Mouse (Mus musculus) thymus, postnatal 4 days (tissue): Measurements from ENCODE around the gene Kng1.
"Not testable (repeated sequence)": the region's sequence is repeated elsewhere in the genome, so short reads cannot be mapped to it uniquely, and the experiment has no call there.

Experiments used
- DNase-seq: peaks from one replicate; pipeline ENCODE4 v3.0.0; 2021

Gene Kng1

GRCm38 (mm10) chr16:23057668-23058447 is at the start of gene Kng1:
Gene Kng1, plus strand, starts transcription at chr16:23057865.
- not testable (repeated sequence) for DNase-seq

DNA sequence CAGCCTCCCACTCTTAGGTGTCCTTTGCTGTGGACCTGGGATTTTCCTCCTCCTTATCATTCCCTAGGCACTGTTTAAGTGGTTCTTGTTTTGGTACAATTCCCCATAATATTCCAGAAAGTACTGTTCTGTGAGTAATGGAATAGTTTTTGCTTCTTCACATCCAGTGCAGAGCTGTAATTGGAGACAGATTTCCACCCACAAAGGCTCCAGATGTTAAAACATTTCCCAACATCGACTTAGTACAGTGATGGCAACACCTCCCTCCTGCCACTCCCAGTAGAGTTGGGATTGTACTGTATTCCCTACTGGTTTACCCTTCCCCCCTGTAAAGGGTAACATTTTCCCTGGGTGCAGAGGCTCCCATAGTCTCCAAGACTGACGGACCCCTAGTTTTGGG is 43.9 kb upstream of the Kng1 start:
- not testable (repeated sequence) for DNase-seq

DNA sequence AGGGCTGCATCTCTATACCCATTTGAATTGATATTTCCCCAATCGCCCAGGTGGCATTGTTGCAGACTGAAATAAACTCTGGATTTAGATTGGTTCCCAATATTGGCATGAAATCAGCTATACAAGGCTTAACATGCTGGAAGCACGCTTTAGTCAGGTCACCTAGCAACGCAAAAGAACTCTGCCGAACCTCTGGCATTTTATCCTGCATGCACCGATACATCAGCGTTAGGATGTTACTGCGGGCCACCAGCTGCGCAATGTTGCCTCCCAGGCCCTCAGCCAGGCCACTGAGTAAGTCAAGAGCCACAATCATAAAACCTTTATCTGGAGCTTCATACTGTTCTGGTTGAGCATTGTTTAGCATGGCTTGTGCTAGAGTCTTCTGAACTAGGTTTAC is 43.0 kb upstream of the Kng1 start:
- not testable (repeated sequence) for DNase-seq

- DNase-seq: not testable (repeated sequence)
These were observed 37.1 kb upstream of the Kng1 start for GRCm38 (mm10) chr16:23020571-23020970.

- no peak for DNase-seq
These were observed 32.6 kb upstream of the Kng1 start for GRCm38 (mm10) chr16:23025111-23025510.

DNA sequence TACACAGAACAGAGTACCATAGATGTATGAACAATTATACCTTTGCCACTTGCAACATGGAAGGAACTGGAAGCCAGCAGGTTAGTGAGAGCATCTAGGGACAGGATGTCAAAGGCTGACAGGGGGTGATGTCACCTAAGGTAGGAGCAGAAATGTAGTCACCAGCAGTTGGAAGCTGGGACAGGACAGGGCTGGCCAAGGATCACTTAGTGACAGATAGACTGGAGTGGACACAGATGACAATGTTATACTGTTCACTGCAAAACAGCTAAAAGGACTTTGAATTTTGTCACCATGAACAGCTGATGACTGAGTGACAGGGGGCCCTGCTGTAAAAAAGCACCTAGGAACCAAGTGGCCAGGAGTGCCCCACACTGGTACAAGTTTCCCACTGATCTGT is 31.1 kb upstream of the Kng1 start:
- DNase-seq: no peak

- not testable (repeated sequence) for DNase-seq
These were observed 30.3 kb upstream of the Kng1 start for GRCm38 (mm10) chr16:23027341-23027740.

- DNase-seq: not testable (repeated sequence)
These were observed 28.6 kb upstream of the Kng1 start, which contains the start of gene Kng2 for GRCm38 (mm10) chr16:23028966-23029600. Gene Kng2, minus strand, starts transcription at chr16:23029482.

- DNase-seq: no peak
These were observed 26.8 kb upstream of the Kng1 start for GRCm38 (mm10) chr16:23030673-23031435.

DNA sequence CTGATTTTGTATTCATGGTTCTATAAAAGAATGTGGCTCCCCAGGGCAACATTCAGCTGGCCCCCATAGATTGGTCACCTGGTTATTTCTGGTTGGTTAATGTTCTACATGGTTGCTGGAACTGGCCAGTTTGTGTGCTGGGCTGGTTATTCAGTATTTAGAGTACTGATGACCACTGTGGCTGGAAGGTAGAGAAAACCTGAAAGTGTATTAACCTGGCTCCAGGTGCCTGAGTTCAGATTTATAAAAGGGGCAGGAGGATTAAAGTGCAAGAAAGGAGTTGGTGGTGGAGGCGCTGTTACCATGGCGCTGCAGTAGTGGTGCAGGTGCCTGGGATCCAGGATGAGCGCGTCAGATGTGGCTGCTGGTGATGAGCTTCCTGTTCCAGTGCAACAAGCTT is 24.0 kb upstream of the Kng1 start:
- DNase-seq: no peak

GRCm38 (mm10) chr16:23037744-23038143 is 19.9 kb upstream of the Kng1 start:
- DNase-seq: no peak

DNA sequence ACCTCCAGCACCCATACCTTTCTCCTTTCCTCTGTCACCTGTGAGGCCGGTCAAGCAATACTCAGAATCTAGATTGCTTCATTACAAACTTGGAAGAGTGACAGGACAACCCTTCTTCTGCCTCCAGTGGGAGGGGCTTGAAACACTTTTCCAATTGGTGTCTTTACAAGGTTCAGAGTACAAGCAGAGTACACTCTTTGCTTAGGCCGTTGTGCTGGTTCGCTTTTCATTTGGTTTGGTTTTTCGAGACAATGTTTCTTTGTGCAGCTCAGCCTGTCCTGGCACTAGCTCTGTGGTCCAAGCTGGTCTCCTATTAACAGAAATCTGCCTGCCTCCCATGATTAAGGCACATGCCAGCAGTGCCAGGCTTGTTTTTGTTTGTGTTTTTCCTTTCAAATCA is 18.4 kb upstream of the Kng1 start:
- no peak for DNase-seq

DNA sequence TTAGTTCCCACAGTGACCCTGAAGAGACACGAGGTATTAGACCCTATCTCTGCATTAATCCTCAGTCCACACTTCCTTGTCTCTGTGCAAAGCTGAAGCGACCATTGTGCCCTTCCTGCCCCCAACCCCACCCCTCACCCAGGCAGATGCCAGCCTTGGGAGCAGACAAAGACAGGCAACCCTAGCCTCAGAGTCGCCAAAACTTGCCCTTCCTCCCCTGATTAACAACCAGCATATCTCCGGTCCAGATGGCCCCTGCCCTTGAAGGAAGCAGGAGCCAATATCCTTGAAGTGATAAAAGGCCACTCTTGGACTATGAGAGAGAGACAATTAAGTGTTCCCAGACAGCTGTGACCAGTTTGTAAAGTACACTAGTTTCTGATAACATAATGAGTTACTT is 16.8 kb upstream of the Kng1 start:
- DNase-seq: no peak

DNA sequence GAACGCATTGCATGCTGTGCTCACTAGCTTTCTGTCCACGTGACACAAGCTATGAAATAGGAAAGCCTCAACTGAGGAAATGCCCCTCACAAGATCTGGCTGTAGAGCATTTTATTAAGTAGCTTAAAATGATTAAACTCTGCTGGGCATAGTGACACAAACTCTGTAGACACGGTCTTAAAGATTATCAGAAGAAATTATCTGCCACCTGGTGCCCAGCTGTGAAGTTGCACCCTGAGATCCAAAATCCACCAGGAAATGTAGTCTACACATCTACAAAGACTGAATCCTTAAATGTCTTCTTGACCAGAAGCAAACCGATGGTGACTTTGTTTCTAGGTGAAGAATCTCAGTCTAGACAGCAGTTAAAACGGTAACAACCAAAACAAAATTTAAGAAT is 11.3 kb upstream of the Kng1 start:
- no peak for DNase-seq

DNA sequence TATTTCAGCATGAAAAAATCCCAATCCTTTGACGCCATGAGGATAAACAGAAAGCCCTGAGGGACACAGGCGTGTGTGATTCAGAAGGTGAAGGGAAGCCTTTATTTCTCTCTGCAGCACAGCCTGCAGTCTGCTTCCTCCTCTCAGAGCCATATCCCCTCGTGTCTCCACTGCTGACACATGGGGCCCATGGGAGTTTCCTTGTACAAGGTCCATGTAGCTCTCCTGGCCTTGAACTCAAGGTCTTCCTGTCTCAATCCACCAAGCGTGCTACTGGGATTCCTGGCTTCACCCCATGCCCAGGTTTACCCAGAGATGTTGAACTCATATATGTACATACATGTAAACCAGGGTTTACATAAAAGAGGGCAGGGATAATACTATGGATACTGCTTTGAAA is 2.0 kb downstream of the Kng1 start:
- DNase-seq: not testable (repeated sequence)

- not testable (repeated sequence) for DNase-seq
These were observed 3.2 kb downstream of the Kng1 start for GRCm38 (mm10) chr16:23060781-23061325.

- not testable (repeated sequence) for DNase-seq
These were observed 19.9 kb downstream of the Kng1 start for GRCm38 (mm10) chr16:23077516-23077915.

- DNase-seq: not testable (repeated sequence)
These were observed 29.5 kb downstream of the Kng1 start for GRCm38 (mm10) chr16:23087159-23087558.

- DNase-seq: not testable (repeated sequence)
These were observed 30.0 kb downstream of the Kng1 start for GRCm38 (mm10) chr16:23087712-23088111.

DNA sequence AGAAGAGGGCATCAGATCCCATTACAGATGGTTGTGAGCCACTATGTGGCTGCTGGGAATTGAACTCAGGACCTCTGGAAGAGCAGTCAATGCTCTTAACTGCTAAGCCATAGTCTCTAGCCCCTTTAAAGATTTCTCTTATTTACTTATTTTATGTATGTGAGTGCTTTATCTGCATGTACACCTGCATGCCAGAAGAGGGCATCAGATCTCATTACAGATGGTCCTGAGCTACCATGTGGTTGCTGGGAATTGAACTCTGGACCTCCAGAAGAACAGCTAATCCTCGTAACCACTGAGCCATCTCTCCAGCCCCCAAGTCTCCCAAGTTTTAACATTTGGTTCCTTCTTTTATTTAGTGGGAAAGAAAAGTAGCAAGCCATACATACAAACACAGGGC is 30.8 kb downstream of the Kng1 start:
- DNase-seq: not testable (repeated sequence)

DNA sequence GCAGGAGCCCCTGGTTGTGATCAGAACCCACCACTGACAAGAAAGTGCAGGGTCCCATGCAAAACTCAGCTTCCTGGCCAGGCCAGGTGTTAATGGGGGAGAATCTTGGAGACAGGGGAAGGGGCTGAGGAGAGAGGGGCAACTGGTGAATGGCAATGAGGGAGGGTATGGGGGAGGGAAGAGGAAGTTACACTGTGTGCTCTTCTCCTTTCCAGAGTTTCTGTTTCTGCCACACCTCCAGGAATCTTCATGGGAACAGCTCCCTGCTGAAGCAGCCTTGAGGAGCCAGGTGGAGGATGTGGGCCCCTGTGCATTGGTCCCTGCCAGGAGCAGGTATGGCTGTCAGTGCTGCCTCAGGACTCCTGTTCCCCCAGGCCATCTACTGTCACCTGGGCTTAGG is 33.7 kb downstream of the Kng1 start:
- DNase-seq: not testable (repeated sequence)

DNA sequence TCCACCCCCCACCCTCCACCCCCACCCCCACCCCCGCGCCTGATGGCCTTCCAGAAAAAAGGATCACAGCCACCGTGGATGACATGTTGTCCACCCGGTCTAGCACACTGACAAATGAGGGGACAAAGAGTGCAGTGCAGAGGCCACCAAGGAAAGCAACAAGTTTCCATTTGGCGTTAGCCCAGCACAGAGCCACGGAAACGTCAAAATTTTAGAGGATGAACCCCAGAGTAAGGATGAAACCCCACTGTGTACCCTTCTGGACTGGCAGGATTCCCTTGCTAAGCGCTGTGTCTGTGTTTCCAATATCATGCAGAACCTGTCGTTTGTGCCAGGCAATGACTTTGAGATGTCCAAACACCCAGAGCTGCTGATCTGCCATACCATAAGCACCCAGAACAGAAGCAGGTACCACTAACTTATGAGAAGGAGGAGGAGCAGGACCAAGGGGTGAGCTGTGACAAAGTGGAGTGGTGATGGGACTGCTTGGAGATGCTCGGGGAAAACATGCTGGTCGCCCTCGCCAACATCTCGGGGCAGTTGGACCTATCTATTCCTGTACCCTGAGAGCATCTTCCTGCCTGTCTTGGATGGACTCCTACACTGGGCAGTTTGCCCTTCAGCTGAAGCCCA is 35.8 kb downstream of the Kng1 start:
- no peak for DNase-seq

GRCm38 (mm10) chr16:23094136-23094535 is 36.5 kb downstream of the Kng1 start:
- DNase-seq: no peak
